Mouse (Mus musculus): Measurements from ENCODE around the gene Kcnj9.

Kcnj9 gene

DNA sequence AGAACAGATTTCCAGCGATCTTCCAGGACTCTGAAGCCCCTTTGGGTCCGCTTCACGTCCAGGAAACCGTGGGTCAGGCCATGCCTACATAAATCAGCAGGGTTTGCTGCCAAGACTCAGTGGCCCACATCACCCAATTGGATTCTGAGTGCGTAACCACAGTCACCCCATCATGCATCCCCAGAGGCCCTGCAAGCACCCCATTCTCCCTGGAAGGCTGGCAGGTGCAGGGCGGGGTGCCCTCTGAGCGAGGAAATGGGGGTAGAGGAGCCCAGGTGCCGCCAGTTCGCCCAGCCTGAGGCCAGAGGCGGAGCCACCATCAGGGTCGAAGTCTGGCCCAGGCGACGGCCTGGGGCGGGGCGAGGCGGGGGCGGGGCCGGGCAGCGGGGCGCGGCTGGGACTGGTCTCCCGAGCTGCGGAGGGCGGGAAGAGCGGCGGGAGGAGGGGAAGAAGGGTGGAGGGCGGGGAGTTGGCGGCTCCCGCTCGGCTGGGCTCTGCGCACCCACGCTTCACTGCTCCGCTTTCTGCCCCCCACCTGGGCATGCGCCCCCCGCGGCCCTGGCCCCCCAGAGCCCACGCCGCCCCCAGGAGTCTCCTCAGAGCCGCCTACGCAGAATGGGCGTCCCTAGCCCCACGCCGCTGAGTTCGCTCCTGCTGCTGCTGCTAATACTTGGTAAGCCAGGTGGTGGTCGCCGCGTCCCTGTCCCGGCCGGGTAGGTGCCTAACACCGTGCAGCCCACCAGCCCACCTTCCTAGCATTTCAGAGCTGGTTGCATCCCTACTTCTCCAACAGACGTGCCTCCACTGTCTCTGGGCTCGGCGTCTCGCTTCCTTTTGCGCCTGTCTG is 17.0 kb downstream of the Kcnj9 start:
- peak; percentile 78 for DNase-seq

DNA sequence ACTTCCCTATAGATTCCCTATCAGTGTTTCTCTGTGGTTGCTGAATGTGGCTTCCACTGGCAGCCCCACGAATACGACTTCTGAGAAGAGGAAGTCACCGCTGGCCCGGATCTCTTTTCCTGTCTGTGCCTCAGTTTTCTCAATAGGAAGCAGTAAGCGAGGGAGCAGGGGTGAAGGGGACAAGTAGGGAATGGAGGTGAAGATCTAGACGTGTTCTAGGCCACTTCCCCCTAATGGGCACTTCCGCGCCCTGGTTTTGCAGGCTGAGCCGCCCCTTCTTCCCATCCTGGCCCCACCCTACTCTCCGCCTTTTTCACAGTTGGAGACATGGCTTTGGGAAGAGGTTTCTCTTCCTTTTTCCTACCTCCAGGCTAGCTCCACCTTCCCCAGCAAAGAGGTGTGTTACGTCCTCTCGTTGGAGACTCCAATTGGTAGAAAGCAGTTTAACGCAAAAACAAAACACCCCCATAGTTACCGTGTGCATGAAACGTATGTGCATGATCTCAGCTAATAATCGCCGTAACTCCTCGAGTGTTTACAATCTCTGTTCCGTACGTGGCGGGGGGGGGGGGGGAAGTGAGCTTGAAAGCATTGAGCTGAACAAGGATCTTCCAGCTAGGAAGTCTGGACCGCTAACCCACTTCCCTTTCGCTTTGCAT is 17.7 kb downstream of the Kcnj9 start:
- DNase-seq: no peak

DNA sequence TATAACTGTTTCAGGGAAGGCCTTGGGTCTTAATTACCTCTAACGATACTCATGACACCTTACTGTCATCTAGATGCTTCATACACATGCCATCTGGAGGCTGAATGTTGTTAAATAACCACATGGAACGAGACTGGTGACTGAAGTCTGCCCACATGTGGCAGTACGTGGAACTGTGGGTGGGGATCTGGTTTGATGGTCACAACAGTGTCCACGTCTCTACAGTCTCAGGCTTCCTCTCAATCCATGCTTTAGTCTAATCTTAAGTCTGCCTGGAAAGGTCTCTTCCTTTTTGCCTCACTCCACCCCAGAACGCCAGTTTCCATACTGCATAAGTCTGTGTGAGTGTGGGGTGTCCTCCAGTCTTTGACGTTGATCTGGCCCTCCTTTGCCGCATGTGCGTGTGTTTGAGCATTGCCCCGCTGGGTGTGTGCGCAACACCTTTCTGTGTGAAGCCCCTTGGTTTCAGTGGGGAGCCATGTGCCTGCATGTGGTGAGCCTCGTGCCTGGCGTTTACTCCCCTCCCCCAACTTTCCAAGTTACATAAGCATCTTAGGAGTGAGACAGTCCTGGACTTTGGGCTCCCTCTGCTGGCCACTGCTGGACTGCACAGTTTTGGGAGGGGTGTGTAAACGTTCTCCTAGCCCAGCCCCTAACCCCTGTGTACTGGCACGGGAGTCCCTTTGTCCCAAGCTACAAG is 19.3 kb downstream of the Kcnj9 start:
- DNase-seq: peak; percentile 93

DNA sequence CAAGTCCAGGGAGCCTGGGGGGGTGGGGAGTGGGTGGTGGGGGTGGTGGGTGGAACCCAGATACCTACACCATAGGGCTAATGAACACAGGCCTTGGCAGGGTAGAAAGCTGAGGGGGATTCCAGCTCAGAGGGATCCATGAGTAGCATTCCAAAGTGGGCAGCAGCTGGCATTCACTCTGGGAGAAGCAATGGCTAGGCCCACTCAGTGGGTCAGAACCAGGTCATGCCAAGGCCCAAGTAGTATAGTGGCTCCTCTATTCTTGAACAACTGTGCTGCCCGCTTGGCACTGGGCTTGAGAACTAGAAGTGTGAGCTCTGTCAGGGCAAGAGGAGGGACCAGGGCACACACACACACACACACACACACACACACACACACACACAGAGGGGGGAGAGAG is 20.7 kb downstream of the Kcnj9 start:
- no peak for DNase-seq

DNA sequence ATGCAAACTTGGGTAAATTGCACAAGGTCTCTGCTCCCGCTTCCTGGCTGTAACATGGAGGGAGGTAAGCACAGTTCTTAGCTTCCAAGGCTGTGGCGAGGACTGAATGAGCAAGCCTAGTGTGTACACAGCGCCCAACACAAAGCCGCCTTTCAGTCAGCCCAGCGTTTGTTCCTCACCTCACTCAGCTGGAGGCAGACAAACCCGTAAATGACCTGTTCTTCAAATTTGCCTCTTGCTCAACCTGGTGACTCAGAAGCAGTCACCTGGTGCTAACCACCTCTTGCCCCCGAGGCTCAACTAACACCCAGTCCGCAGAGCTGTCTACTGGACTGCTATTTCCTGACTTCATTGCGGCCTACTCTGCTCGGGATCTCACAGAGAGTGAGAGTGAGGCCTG is 21.2 kb downstream of the Kcnj9 start:
- DNase-seq: no peak

DNA sequence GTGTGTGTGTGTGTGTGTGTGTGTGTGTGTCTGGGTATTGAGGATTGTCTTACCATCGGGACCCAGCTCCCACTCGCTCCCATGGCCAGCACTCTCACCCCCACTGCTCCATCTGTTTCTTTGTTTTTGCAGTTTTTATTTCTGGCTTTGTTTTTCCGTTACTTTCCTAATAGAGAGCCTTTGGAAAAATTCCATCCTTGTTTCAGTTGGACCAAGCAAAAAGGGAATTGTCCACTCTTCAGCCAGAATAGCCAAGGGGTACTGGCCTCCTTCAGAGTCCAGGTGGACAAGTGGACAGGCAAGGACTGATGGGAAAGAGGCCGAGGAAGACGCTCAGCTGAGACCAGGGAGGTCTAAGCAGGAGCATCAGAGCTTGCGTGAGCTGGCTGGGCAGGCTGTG is 22.2 kb downstream of the Kcnj9 start:
- DNase-seq: no peak

DNA sequence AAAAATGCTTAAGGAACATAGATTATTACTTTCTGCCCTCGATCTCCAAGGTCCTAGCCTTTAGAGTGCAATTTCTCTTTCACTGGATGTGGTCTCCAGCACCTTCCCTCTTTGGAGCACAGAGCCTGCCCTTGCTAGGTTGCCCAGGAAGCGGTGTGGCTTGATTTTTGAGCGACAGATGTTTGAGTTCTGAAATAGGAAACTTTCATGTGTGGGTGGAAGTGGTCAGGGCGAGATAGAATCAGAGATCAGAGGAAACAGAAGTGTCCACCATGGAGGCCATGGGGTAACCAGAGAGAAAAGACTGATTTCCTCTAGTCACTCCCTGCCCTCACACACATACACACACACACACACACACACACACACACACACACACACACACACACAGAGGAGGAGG is 22.9 kb downstream of the Kcnj9 start:
- no peak for DNase-seq

DNA sequence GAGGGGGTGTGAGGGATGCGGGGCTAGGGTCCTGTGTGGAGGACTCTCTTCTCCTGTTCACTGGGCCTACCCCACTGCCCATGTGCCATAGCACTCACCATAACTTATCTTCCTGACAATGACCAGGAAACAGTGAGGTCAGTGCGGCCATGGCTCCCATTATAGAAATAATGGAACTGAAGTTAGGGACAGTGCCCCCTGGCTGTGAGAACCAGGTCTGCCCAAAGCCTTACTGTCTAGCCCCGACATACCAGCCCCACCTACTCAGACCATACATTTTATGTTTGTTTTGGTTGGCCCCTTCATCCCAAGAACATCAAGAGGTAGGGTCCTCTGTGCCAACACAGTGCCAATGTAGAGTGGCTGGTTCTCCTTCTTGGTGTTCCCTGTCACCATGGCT is 23.5 kb downstream of the Kcnj9 start:
- no peak for DNase-seq

DNA sequence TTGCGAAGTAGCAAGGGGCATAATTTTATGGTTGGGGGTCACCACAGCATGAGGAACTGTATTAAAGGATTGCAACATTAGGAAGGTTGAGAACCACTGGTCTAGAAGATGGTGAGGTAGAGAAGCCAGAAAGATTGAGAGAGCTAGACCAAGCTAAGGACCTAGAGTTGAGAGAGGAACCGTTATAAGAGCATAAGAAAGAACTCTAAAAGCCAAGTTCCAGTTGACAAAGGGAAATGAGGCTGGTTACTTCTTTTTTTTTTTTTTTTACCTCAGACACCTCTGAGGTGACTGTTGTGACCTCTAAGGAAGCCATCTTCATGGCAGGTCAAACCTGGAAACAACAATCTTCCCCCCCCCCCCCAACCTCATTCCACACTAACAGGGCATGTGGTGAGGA is 24.0 kb downstream of the Kcnj9 start:
- no peak for DNase-seq

DNA sequence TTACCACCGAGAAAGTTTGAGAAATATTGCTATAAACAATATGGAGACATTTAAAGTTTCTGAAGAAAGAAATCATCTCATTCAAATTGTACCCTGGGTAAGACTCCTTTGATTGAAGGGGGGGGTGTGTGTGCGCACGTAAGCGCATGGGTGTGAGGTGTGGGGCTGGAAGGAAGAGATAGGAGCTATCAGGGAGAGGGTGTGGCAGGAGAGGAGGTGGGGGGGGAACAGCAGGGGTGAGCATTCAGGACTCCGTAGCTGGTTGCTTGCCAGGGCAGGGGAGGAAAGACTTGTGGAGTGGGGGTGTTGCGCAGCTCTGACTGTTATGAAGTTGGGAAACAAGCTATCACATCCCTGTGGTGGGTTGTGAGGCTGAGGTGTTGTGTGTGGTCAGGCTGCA is 24.7 kb downstream of the Kcnj9 start:
- no peak for DNase-seq

DNA sequence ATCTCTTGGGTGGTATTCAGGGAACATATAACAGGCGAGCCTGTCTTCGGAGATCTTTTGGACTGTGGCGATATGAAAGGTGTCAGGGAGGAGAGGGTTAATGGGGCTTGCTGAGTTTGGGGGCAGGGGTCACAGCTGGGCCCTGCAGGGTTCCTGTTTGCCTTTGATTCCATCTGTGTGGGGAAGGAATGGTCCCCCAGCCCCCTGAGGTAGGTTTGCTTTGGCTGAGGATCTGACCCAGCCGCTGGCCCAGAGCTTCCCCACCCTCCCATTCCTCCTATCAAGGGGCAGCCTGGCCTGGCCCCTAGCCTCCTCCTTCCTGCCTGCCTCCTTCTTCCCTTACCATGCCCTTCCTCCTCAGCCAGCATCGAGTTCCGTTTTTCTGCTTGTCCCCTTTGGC is 26.3 kb downstream of the Kcnj9 start:
- DNase-seq: no peak

DNA sequence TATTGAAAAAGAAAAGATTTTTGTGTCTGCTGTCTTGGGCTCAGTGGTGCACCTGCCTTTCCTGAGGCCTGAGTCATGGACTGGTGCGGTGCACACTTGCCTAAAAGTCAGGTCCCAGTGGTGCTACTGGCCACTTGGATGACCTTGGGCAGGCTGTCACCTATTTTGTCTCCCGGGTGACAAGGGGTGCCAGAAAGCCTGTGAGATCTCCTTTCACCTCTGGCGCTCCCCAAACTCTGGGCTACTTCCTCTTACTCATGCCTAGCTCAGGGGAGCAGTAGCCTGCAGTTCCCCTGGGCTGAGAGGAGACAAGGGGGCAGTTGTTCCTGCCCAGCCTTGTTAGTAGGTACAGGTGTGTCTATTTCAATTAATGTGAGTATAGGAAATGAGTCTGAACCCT is 26.8 kb downstream of the Kcnj9 start:
- no peak for DNase-seq

DNA sequence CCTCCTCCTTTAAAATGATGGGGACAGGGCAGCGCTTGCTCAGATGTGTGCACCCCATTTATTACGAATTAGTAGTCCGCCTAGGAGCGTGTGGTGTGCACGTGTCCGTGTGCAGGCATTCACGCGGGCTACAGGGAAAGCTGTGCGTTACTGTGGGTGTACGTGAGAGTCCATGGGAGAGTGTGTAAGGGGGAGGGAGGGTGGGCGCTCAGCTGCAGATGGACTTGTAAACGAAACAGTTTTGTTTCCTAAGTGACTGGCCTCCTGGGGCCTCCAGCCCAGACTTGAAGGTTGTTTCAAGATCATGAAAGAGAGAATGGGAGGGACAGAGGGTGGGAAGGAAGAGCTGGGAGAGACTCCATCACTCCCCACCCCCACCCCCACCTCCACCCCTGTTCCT is 27.9 kb downstream of the Kcnj9 start:
- DNase-seq: no peak

DNA sequence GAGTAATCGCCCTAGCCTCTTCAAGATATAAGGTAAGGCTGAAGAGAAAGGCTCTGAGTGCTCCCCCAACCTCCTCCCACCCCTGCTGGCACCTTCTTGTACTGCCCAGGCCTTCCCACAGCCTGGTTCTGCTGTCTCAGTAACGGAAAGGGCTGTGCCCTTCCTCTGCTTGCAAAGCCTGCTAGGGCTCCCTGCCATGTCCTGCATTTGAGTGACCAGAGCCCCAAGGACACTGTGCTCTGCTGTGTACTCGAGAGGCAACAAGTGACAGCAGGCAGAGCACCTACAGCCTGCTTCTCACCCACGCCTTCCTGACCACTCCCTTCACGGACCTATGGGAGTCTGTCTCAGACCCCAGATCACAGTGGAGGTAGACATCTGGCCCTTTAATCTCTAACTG is 28.9 kb downstream of the Kcnj9 start:
- no peak for DNase-seq

DNA sequence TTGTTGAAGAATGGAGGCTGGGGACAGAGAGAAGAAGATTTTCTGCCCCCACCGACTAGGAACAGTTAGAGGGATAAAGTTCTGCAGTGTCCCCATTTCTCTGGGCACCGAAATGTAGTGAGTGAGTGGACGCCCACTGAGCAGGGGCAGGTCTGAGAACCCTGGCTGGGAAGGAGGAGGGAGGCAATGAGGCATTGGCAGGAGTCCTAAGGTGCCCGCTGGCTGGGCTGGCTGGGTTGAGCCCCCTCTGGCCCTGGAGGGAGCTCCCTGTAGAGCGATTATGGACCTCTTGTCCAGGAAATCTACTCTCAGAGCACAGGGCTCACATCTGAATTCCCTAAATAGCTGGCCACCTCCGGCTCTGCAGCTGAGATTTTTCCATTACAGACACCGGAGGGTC is 29.6 kb downstream of the Kcnj9 start:
- DNase-seq: no peak

DNA sequence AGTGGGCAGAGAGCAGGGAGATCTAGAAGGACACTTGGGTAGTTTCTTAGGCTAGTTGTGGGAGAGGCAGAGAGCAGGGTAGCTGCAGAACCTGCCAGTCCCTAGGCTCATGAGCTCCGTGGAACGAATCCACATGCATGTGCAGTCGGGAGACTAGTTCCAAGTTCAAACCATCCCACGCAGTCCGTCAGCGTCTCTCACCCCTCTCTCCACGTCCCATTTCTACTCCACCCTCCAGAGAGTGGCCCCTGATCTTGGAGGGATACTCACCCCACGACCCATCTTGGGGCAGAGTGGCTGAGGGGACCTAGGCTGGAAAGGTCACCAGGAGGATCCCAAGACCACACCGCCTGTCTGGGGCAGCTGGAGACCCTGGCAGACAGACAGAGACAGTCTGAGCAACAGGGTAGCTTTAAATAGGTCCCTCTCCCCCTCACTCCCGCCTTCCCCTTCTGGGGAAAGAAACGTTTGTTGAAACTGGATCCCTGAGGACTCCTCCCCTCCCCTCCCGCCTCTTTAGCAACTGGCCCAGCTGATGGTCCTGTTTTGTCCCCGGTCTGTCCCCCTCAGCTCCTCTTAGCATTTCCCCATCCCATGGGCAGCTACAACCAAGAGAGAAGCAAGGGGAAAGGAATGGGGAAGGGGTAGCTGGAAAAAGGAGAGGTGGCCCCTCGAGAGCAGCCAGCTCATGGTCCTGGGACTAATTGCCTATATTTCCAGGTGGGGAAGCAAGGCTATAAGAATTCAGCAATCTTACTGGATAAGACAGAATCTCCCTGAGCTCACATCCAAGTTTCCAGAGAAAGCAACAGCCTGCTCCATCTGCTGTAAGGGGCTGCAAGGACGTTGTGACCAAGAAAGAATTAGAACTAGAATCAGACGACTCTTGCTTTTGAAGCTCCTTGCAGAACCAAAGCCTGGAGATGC is 31.2 kb downstream of the Kcnj9 start, which contains the start of gene Atp1a2:
Gene Atp1a2 (minus strand): TSS at position 454 of the 927 bp plus-strand sequence.
- peak; percentile 57 for DNase-seq

DNA sequence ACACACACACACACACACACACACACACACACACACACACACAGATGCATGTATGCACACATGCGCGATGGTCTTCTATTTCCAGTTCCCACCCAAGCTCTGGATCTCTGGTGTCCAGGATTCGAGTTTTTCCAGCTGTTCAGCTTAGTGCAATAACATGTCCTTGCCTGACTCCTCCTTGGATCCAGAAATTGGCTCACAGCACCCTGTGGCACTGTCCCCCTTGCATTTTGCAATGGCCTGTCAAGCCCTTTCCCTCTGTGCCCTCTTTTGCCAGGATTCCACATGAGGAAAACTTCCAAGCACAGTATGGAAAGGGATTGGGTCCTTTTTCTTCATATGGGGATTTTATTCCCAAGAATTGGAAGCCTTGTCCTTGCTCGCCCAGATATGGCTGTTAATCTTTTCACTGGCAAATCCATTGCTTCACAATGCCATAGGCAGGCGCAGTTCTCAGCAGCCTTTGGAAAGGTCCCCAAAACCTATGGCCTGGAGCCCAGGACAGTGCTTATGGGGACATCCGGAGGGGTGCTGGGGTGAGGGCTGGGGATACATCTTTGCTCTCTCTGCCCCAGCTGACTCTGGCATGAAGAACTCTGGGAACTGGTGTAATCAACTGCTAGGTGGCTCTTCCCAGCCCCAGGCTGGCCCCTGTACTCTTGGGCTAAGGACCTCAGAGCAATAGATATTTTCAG is 32.2 kb downstream of the Kcnj9 start:
- DNase-seq: no peak

DNA sequence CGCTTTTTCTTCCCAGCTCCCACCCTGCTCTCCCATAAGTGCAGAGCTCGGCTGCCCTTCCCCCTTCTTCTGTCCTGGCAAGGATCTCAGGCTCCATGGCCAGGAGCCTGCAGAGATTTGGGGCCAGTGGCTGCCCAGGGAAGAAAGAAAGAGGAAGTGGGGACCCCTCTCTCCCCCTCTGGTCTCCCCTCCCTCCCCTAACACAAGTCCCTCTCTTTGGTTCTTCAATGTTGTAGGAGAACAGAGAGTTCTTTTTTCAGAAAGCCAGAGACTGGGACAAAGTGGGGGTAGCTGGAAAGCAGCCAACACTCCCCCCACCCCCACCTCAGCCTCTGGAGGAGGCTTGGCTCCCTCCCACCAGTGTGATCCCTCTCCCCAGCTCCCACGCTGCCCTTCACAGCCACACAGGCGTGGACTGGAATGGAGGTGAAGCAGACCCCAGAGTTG is 33.3 kb downstream of the Kcnj9 start:
- DNase-seq: peak; percentile 51

DNA sequence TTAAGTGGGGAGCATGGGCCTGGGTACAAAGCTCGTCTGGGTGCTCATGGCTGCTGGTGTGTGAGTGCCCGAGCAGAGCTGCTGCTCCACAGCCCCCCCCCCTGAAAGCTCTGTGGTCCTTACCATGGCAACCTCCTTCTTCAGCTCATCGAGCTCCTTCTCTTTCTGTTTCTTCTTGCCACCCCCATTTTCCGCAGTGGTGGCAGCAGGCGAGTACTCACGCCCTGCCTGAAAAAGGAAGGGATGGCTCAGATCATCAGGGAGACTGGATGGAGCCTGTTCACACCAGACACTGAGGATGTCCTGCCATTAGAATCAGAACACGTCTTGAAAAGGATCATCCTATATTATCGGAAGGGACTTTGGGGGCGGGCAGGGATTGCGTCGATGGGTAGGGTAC is 35.7 kb downstream of the Kcnj9 start:
- DNase-seq: no peak

DNA sequence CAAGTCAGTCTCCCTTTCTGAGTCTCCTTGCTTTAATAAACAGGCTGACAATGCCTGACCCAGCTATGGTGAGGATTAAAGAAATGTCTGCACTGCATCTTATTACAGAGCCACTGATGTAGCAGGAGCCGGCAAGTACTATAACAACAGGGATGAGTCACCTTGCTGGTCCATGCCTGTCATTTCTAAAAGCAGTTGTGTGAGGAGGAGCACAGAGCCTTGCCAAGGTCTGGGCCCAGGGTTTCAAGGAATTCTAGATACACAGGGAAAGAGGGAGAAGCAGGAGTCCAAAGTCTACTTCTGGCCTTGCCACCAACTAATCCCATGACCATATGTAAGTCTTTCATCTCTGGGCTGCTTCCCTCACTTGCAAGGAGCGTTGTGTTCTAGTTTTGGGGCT is 36.2 kb downstream of the Kcnj9 start:
- DNase-seq: no peak

DNA sequence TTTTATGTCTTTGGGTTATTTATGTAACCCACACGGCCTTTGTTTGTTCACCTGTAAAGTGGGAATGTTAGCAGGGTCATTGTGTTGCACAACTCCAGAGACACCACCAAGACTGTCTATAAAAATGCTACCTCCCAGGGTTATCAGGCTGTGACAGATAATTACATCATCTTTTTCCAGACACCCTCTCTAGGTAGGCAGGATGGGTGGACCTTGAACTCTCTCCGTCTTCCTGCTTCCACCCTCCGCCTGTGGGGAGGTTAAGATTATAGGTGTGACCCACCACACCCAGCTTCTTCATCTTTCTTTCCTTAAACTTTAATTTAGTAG is 39.5 kb downstream of the Kcnj9 start:
- no peak for DNase-seq

DNA sequence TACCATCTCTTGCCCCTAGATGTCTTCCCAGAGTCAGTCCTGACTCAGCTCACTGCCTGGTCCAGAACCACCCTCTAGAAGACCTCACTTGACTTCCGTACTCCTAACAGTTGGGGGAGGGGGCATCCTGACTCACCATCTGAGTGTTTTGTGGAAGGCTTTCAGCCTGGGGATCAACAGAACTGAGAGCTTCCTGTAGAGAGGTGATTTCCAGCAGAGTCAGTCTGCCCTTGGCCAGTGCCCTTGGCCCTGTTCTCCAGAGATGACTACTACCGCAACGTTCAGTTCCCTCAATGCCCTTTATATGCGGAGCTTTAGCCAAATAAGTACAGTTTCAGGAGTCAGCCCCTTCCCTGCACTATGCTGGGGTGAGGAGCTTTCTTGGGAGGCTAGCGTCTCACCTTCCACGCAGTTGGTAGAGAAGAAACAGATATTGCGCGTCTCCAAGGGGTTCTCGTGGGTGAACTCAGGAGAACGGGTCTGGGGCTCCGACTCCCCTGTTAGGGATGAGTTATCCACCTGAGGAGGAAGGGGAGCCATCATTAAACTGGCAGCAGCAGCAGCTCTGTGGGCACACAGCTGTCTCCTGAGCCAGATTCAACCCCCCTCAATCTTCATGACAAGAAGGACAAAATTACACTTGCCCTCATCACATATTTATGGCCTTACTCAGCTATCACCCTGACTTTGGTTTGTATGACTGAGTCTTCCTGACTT is 40.1 kb downstream of the Kcnj9 start:
- DNase-seq: no peak

All from right cerebral cortex, postnatal 14 days (tissue).